Mouse (Mus musculus) 3T3-L1 (cell line): Measurements from ENCODE around the gene Actl6b.

Source experiments
- DNase-seq: peaks from one replicate; pipeline ENCODE4 v3.0.0-alpha.2; 2015; ENCODE audit warnings: low read depth, low spot score

Gene Actl6b

DNA sequence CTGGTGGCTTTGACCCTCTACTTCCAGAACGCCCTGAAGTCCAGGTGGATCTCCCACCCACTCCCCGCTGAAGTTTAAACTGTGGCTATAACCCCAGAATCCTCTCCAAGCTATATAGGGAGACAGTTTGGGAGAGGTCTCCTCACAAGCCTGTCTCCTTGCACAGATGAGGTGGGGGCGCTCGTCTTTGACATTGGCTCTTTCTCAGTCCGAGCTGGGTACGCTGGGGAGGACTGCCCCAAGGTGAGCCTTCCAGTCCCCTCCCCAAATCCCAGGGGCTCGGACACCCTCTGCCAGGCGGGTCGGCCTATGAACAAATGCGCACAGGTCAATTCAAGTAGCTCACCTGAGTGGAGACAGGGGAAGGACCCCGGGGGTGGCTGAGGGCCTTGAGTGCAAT is 581 bp downstream of the Actl6b start:
- DNase-seq, result no peak

DNA sequence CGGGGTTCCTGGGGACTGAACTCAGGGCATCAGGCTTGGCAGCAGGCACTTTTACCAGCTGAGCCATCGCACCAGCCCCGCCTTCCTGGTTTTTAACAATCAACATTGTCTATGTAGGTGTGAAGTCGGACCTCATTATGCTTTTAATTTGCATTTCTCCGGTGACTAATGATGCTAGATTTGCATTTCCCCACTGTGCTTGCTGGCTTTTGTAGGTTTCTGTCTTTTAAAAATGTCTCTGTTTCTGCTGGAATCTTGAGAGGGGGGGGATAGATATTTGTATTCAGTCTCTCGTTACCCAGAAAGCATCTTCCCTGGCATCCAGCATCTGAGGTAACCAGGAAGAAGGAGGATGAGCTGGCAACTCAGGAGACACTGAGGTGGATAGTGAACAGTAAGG is 8.2 kb downstream of the Actl6b start:
- DNase-seq, result no peak

DNA sequence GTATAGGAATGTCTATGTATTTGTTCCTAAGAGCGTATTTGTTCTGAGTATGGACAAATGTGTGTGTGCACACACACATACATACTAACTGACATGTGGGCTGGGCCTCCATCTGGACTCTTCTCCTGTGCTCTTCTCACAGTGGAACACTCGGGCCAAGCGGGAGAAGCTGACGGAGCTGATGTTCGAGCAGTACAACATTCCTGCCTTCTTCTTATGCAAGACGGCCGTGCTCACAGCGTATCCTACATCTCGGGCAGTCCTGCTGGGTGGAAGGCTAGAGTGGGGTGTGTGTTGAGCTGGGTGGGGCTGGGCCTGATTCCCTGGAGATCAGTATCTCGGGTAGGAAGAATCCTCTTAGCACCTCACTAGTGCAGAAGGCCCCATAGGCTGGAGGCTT is 9.6 kb downstream of the Actl6b start:
- no peak for DNase-seq

DNA sequence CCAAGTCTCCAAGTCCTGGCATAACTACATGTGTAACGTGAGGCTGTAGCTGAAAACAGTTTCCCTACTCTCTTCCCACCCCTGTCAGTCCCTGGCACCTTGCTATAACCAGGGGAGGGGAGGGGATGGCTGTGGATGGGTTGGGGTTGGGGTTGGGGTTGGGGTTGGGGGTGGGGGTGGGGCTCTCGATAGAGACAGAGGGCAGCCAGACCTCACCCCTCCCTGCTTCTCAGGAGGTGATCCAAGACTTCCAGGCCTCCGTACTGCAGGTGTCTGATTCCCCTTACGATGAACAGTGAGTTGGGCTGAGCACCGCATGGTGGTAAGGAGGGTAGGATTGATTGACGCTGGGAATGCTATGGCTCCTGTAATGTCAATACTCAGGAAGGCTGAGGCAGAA is 12.4 kb downstream of the Actl6b start:
- DNase-seq, result no peak

DNA sequence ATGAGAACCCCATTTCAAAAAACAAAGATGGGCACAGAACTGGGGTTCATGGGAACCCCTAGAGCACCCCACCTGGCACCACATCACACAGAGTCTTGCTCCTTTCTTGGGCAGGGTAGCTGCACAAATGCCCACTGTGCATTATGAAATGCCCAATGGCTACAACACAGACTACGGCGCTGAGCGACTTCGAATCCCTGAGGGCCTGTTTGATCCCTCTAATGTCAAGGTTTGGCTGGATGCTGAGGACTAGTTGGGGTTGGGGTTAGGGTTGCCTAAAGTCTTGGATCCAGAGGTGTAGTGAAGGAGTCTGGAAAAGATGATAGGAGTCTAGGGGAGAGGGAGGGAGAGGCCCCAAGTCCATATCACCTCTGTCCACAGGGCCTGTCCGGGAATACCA is 13.1 kb downstream of the Actl6b start:
- DNase-seq, result no peak

DNA sequence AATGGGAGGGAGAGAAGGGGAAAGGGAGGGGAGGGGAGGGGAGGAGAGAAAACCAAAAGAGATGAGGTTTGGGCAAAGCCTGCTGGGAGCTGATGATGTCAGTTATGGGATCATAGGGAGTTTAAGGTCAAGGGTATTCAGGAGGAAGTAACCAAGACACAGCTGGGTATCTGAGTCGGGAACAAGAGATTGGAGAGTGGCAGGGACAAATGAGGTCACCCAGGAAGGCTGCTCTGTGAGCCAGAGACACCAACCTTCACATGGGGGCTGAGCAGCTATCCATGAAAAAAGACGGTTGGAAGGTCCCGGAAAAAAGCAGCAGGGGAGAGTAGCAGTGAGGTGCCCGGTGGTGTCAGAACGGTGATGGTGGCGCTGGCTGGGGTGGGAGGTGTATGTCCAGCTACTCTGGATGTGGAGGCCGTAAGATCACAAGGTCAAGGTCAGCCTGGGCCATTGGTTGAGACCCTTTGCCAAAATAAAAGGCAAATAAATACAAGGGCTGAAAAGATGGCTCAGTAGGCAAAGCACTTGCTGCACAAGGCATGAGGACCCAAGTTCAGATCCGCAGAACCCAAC is 15.0 kb downstream of the Actl6b start:
- no peak for DNase-seq

DNA sequence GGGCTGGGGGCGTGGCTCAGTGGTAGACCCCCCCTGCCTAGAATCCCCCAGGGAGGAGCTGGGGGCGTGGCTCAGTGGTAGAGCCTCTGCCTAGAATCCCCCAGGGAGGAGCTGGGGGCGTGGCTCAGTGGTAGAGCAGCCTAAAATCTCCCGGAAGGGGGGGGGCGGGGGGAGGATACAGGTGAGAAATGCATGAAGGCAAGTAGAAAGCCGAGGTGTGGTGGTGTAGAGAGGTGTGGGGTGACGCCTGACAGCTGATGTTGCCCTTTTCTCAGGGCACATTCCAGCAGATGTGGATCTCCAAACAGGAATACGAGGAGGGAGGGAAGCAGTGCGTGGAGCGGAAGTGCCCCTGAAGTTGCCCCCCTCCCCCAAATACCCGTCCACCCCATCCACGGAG is 15.7 kb downstream of the Actl6b start:
- DNase-seq, result no peak

DNA sequence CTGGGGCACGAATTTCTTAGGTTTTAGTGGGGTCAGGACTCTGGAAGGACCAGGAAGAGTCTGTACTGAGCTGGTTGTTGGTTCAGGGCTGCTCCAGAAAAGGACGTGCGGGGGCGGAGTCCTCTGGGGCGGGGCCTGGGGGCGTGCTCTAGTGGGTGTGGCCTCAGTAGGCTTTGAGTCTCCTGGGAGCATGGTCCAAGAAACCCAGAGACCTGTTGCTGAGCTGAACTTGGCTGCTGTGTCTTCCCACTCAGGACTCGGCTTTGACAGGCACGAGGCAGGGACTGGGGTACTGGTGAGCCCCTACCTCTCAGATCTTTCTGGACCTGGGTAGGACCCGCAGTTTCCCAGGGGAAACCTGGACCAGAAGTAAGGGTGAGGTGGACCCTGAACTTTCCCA is 16.3 kb downstream of the Actl6b start, which contains the start of gene Tfr2:
Tfr2 (plus strand) TSS at position 176 of the 400 bp plus-strand sequence.
- DNase-seq, result peak; percentile 48

DNA sequence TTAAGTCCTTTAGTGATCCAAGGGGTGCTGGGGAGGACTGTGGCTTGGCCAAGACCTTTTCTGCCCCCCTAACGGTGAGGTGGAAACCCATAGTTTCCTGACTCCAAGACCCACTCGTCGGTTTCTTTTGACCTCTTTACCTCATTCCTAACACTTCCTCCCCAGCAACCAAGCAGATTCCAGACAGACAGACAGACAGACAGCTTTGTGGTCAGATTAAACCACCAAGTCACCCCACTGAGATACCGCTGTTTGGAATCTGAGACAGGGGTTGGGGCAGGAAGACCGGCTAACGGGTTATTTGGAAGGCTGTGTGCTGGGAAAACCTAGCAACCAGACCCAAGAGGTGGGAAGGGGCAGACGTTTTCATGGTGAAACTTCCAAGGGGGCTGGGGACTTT is 16.9 kb downstream of the Actl6b start:
- no peak for DNase-seq

DNA sequence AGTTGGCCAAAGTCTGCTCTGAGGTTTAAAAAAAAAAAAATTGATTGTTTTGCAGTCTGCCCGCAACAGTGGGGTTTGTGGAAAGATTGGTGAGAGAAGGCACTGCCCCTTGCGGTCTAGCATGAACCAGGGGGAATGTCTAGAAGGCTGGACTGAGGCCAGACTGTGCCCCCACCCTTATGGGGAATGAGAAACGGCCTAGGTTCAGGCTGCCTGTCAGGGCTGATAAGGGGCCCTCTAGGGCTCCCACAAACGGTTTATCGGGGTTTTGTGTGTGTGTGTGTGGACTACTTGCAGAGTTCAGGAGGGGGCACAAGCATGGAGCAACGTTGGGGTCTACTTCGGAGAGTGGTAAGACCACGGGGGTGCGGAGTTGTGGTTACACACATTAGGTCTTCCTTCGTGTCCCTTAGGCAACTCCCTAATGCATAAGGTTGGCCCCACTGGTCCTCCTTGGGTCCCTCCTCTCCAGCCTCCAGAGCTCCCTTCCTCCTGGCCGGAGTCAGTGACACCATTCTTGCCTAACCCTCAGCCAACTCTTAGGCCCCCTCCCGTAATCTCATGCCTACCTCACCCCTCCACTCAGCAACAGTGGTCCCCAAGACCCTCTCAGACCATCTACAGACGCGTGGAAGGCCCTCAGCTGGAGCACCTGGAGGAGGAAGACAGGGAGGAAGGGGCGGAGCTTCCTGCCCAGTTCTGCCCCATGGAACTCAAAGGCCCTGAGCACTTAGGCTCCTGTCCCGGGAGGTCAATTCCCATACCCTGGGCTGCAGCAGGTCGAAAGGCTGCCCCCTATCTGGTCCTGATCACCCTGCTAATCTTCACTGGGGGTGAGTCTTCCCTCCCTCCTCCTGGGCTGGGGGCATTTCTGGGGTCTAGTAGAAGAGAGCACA is 17.6 kb downstream of the Actl6b start:
- DNase-seq, result no peak

DNA sequence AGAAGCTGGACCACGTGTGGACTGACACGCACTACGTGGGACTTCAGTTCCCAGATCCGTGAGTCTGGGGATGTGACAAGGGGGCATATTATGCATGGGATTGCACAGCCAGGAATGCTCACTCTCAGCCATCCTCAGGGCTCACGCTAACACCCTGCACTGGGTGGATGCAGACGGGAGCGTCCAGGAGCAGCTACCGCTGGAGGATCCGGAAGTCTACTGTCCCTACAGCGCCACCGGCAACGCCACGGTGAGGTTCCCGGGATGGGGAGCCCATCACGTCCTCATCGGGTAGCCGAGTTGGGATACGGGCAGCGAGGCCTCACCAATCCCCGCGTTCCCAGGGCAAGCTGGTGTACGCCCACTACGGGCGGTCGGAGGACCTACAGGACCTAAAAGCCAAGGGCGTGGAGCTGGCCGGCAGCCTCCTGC is 21.2 kb downstream of the Actl6b start:
- no peak for DNase-seq

DNA sequence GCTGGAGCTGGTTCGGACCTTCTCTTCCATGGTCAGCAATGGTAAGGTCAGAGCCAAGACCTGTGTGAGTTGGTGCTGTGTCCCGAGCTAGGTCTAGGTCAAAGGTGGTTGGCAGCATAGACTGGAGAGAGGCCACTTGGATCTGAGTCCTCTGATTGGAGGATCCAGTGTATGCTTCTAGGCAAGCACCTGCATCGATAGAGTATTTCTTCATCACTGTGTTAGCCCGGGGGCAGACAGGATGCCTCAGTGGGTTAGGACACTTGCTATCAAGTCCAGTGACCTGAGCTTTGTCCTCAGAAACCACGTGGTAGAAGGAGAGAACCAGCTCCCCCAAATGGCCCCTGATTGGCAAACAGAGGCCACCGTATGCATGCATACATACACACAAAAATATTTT is 26.9 kb downstream of the Actl6b start:
- DNase-seq, result no peak

DNA sequence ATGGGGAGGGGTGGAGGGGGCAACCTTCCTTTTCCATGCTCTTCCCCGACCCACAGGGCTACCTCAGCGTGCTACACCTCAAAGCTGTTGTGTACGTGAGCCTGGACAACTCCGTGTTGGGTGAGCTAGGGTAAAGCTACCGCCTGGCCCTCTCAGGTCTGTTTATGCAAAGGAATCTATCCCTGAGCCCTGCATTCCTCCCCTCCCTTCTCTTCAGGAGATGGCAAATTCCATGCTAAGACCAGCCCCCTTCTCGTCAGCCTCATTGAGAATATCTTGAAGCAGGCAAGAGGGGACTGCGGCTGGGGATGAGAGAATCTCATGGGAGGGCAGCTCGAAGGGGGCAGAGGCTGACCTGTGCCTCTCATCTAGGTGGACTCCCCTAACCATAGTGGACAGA is 29.4 kb downstream of the Actl6b start:
- no peak for DNase-seq

DNA sequence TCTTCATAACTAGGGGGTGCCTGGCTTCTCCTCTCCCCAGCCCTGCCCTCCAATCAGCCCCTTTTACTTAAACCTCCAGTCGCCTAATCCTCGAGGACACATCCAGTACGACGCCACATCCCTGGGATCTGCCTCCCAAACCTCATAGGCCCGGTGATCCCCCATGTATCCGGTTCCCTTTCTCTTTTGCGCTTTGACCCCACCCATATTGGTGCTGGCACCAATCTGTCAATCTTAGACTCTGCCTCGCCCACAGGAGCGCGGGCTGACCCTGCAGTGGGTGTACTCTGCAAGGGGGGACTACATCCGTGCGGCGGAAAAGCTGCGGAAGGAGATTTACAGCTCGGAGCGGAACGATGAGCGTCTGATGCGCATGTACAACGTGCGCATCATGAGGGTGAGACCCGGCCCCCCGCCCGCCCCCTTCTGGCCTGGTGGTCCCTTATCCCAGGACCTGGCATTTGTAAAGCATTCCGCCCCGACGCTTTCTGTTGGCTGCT is 30.4 kb downstream of the Actl6b start:
- no peak for DNase-seq

DNA sequence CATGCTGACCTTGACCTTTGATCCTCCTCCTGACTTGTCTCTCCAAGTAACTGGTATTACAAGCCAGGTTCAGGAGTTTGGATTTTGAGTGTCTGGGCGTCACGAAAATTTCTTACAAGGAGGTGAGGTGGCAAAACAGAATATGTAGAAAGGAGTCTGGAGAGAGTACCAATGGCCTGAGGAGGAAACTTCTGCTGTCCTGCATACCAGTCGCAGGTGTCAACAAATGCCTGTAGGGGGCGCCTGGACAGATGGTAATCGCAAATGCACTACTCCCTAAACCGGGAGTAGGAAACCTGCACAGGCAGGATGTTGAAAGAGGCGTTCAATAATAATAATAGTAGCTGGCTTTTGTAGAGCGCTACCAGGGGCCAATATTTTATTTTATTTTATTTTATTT is 31.7 kb downstream of the Actl6b start:
- DNase-seq, result peak; percentile 75

DNA sequence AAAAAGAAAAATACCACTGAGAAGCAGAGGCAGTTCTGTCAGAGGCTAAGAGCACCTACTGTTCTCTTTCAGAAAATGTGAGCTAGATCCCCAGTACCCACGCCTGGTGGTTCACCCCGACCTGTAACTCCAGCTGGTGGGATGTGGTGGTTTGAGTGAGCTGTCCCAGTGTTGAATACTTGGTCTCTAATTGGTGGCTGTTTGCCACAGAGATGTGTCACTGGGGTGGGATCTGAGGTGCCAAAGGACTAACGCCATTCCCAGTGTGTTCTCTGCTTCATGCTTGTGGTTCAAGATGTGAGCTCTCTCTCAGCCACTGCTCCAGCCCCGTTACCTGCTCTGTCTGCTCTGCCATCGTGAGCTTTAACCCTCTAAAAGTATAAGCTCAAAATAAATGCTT is 37.2 kb downstream of the Actl6b start:
- DNase-seq, result peak; percentile 42

DNA sequence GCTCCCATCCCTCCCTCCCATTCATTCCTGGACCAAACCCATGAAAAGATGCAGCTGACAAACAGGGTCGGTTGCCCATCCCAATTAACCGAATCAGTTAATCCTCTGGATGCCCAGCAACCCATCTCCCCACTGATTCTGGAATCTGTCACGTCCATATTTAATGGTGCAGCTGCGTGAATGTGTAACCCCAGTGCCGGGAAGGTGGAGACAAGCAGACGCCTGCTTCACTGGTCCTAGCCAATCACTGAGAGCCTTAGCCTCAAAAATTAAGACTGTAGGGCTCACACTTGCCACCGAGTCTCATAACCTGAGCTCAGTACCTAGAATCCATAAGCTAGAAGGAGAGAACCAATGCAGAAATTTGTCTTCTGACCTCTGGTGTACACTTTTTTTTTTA is 42.6 kb downstream of the Actl6b start:
- no peak for DNase-seq

DNA sequence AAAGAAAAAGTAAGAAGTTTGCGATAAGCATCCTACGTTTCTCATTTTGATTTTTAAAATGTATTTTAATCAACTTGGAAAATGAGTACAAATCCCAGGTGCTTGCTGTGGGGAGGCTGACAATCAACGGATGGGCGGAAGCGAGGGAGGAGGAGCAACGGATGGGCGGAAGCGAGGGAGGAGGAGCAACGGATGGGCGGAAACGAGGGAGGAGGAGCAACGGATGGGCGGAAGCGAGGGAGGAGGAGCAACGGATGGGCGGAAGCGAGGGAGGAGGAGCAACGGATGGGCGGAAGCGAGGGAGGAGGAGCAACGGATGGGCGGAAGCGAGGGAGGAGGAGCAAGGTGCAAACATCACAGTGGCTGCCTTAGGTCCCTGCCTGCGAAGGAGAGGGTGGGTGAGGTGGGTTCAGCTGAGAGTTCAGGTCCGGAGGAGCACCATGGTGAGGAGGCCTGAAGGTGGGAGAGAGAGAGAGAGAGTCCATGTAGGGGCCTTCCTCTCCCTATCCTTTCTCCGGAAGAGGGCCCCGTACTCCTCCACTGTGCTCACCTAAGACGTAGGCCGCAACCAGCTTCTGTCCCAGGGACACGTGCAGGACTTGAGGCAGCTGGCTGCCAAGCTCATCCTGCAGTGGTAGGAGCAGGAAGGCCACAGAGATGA is 43.4 kb downstream of the Actl6b start:
- no peak for DNase-seq

DNA sequence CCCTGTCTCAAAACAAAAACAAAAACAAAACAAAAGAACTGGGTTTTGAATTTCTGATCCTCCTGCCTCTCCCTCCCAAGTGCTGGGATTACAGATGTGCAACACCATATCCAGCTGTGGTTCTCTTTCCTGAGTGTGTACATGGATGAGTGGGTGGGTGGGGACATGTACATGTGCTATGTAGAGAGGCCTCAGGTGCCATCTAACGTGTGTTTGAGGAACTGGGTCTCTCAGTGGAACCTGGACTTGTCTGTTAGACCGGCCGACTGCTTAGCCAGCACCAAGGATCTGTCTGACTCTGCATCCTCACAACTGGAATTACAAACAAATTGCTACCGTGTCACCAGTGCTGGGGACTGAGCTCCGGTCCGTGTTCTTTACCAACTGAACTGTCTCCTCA is 44.3 kb downstream of the Actl6b start:
- DNase-seq, result no peak

DNA sequence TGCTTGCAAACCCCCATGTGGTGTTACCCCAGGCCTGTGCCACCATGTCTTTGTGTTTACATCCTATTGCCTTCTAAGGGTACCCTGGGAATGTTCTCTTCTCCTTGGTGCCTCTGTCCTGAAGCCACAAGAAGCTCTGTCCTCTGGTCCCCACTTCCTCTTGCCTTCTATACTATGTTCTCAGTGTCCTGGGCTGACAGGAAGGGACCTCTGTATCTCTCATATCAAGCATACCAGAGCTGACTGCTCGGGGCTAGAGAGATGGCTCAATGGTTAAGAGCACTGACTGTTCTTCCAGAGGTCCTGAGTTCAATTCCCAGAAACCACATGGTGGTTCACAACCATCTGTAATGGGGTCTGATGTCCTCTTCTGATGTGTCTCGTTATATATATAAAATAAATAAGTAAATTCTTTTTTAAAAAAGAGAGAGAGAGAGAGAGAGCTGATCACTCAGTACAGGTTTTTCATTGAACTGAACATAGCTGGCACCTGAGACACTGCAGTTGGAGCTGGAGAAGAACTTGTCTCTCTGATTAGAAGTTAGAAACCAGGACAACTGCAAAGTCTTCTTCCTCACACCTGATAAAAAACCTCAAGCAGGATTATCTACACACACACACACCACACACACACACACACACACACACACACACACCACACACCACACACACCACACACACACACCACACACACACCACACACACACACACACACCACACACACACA is 44.9 kb downstream of the Actl6b start:
- no peak for DNase-seq

DNA sequence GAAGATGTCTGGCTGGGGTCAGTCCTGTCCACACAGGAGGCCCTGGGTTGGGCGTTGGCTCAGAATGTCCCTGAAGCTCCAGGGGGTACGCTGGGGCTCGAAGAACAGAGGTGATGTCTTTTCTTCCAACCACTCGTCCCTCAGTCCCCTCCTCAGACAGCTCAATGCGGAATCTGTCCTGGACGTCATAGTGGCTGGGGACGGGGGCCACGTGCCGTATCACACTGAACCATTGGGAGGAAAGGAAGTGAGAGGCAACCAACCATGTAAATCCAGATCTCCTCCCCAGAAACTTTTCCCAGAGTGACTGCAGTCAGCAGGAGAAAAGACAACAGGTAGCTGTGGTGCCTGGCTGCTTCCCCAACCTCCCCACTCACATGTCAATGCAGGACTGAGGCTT is 46.3 kb downstream of the Actl6b start:
- DNase-seq, result no peak

DNA sequence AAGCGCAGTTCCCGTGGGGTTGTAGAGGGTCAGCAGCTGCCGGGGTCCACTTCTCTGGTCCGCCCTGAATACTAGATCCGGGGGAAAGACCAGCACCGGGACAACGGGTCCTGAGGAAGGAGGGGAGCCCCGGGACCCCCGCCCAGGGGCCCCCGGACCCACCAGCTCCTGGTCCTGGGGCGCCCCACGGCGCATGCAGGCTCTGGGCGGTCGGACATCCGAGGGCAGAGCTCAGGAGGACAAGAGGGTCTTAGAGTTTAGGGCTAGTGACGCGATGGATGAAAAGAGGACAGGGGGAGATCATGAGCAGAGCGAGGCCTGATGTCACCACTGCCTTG is 46.9 kb downstream of the Actl6b start:
- no peak for DNase-seq
